In genomic region chr1:131562081-131562480, GRCm38 (mm10) we compare ENCODE assay signal across 25 mouse cellular contexts. TPM values are rescaled to one million over a fixed set of nuclear protein-coding genes. Genes with fewer than 3 reads are reported as not detected.
"Had no signal": no experiment of that assay in that cellular context is flagged by ENCODE, and none has a peak within 500 bp of the region (broad histone marks: within the 10 kb centered on the region; RNA-seq: fewer than 3 reads in every experiment).

No protein-coding gene starts in this region.

- H3K36me3 ChIP-seq: midbrain, embryonic 10.5 days; midbrain, embryonic 12.5 days; neural tube, embryonic 13.5 days; neural tube, embryonic 15.5 days; stomach, embryonic 15.5 days had no signal

- H3K4me2 ChIP-seq: lung, embryonic 14.5 days; midbrain, embryonic 12.5 days; neural tube, embryonic 13.5 days; neural tube, embryonic 15.5 days; stomach, embryonic 15.5 days had no signal

- H3K27me3 ChIP-seq: midbrain, embryonic 12.5 days; neural tube, embryonic 13.5 days; neural tube, embryonic 15.5 days; stomach, embryonic 15.5 days had no signal

- H3K9ac ChIP-seq: lung, embryonic 14.5 days; midbrain, embryonic 12.5 days; neural tube, embryonic 13.5 days; neural tube, embryonic 15.5 days; stomach, embryonic 15.5 days had no signal

- H3K4me1 ChIP-seq: midbrain, embryonic 10.5 days; midbrain, embryonic 12.5 days; neural tube, embryonic 13.5 days; neural tube, embryonic 15.5 days; stomach, embryonic 15.5 days had no signal

- H3K27ac ChIP-seq: midbrain, embryonic 10.5 days; midbrain, embryonic 12.5 days; neural tube, embryonic 13.5 days; neural tube, embryonic 15.5 days; stomach, embryonic 15.5 days had no signal

- DNase-seq: lung, adult 18-20 months; lung, embryonic 14.5 days; lung, postnatal 10 days; lung, postnatal 4 days; midbrain, embryonic 14.5 days; retina, postnatal 1 day; right cerebral cortex, adult 18-20 months; right cerebral cortex, postnatal 14 days; thymus, adult 18-20 months; thymus, postnatal 14 days; thymus, postnatal 36 days had no signal

- H3K9me3 ChIP-seq: midbrain, embryonic 10.5 days; midbrain, embryonic 12.5 days; neural tube, embryonic 13.5 days; neural tube, embryonic 15.5 days; stomach, embryonic 15.5 days had no signal

- H3K4me3 ChIP-seq: midbrain, embryonic 10.5 days; midbrain, embryonic 12.5 days; myocyte; neural tube, embryonic 13.5 days; neural tube, embryonic 15.5 days; stomach, embryonic 15.5 days had no signal

RNA-seq across cellular contexts. Expression of gene Avpr1b, which starts 37.0 kb away (rescaled TPM):
- total RNA-seq: megakaryocyte, adult 5-6 weeks; megakaryocyte-erythroid progenitor cell, adult 5-6 weeks had no signal
- polyA plus RNA-seq: liver, embryonic 16.5 days; lung, embryonic 14.5 days; lung, embryonic 16.5 days; midbrain, embryonic 10.5 days; midbrain, embryonic 12.5 days; midbrain, embryonic 14.5 days; midbrain, embryonic 16.5 days; myocyte; neural tube, embryonic 11.5 days; neural tube, embryonic 13.5 days; neural tube, embryonic 15.5 days; spleen, adult 2 months; stomach, embryonic 15.5 days; thymus, postnatal 0 days had no signal
